ENCODE assay signal across 20 mouse cellular contexts in the genomic region with DNA sequence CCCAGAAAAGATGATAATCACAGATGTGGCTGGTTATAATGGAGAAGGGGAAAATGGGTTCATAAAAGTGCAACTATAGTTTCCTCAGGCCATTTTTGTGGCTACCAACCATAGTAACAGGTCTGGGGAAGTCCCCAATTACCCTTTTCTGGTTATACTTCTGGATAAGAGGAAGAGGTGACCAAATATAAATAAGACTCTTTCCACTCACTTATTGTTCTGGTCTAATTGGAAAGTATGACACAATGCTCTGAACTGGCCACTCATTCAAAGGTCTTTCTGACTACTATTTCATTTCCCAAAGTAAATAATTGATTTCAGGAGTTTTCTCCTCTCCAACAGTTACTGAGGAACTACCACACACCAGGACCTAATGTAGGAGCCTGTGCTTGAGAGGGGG. TPM values are rescaled to one million over a fixed set of nuclear protein-coding genes. Genes with fewer than 3 reads are reported as not detected.
DNase-seq lines count a peak whose midpoint lies in the region; ATAC-seq and TF ChIP-seq lines count a peak whose summit lies in the region.
"Had no signal": no experiment of that assay in that cellular context is flagged by ENCODE, and none has a peak within 500 bp of the region (broad histone marks: within the 10 kb centered on the region; RNA-seq: fewer than 3 reads in every experiment).

No protein-coding gene starts in this region.

- no peak overlapping the region for H3K4me3 ChIP-seq in liver, postnatal 0 days (ENCODE audit: low read depth, low read length)
- no peak overlapping the region for H3K4me3 ChIP-seq in CH12.LX (replicated peaks in 1 of 3; ENCODE audit: low read depth in 2 of 3, low read length in 2 of 3, poor library complexity in 1 of 3)
- H3K4me3 ChIP-seq: embryonic facial prominence, embryonic 12.5 days; forebrain, embryonic 15.5 days; heart, embryonic 15.5 days had no signal

- H3K27ac ChIP-seq in liver, postnatal 0 days (ENCODE audit: low read depth) = no peak overlapping the region
- no peak overlapping the region for H3K27ac ChIP-seq in CH12.LX (ENCODE audit: insufficient read depth, low read depth)
- H3K27ac ChIP-seq: embryonic facial prominence, embryonic 12.5 days; forebrain, embryonic 15.5 days; heart, embryonic 15.5 days; hindbrain, embryonic 14.5 days had no signal

- TF ChIP-seq RAD21 in CH12.LX (IDR thresholded peaks at IDR 0.05; ENCODE audit: low read depth, low read length) = no peak

- in situ Hi-C loops in CH12.LX (cut with MboI; ENCODE audit: low pct_ligation_motif_present, low pct_unique_long_range_greater_than_20kb, low sequenced_read_pairs) = no loop called here

- TF ChIP-seq EP300 in liver, postnatal 0 days (IDR thresholded peaks at IDR 0.05; ENCODE audit: low read depth) = no peak
- TF ChIP-seq EP300 in CH12.LX (IDR thresholded peaks at IDR 0.05; ENCODE audit: low read length) = peak; percentile 82

- TF ChIP-seq CTCF in liver, postnatal 0 days (IDR thresholded peaks at IDR 0.05; ENCODE audit: low read depth) = no peak
- TF ChIP-seq CTCF in CH12.LX (conservative IDR thresholded peaks at IDR 0.05 in 1 of 2, IDR thresholded peaks at IDR 0.05 in 1 of 2; ENCODE audit: low read depth in 2 of 2, low read length in 2 of 2) = no peak

- H3K9me3 ChIP-seq in liver, postnatal 0 days (ENCODE audit: low read length) = no peaks in the 10 kb centered on the region
- H3K9me3 ChIP-seq in CH12.LX (replicated peaks; ENCODE audit: low read length) = no peaks in the 10 kb centered on the region
- H3K9me3 ChIP-seq: embryonic facial prominence, embryonic 12.5 days; forebrain, embryonic 15.5 days; G1E; heart, embryonic 15.5 days had no signal

- H3K4me1 ChIP-seq in liver, postnatal 0 days (ENCODE audit: insufficient read depth) = peaks cover 3% of the 10 kb centered on the region; the same call in 1 of the 2 replicates
- H3K4me1 ChIP-seq in CH12.LX (ENCODE audit: control insufficient read depth in 1 of 2, insufficient read depth in 2 of 2) = peaks cover 2 to 19% of the 10 kb centered on the region in 2 experiments; a peak in 3 of 4 replicates
- H3K4me1 ChIP-seq: embryonic facial prominence, embryonic 12.5 days; heart, embryonic 15.5 days had no signal

- no peaks in the 10 kb centered on the region for H3K27me3 ChIP-seq in liver, postnatal 0 days (ENCODE audit: insufficient read depth, low read length)
- no peaks in the 10 kb centered on the region for H3K27me3 ChIP-seq in CH12.LX (replicated peaks)
- H3K27me3 ChIP-seq: embryonic facial prominence, embryonic 12.5 days; forebrain, embryonic 15.5 days; heart, embryonic 15.5 days had no signal

- H3K79me2 ChIP-seq in CH12.LX (replicated peaks; ENCODE audit: control insufficient read depth, extremely low read depth, insufficient read depth, poor library complexity, severe bottlenecking) = 0 out of 2 replicates have a peak, but pooled peaks cover 2% of the 10 kb centered on the region

- dilution Hi-C loops in CH12.LX (cut with MboI; ENCODE audit: extremely low pct_ligation_motif_present, extremely low pct_unique_long_range_greater_than_20kb, low sequenced_read_pairs) = no loop called here

- no peak for DNase-seq in liver, postnatal 0 days
- no peak for DNase-seq in liver
- DNase-seq in CH12.LX (ENCODE audit: extremely low read depth) = peak; percentile 68
- no peak for DNase-seq in thymus, postnatal 14 days
- no peak for DNase-seq in urinary bladder, postnatal 4 days (ENCODE audit: low spot score in 2 of 2)
- DNase-seq in adrenal gland, postnatal 36 days = no peak
- DNase-seq: adrenal gland, postnatal 10 days; cerebellum, adult 11-12 months; cerebellum, postnatal 10 days; gastrocnemius, postnatal 36 days; heart, adult 18-20 months; heart, postnatal 14 days had no signal

- no peak overlapping the region for H3K9ac ChIP-seq in liver, postnatal 0 days (replicated peaks)
- H3K9ac ChIP-seq in CH12.LX (ENCODE audit: insufficient read depth, low read depth) = no peak overlapping the region
- H3K9ac ChIP-seq: embryonic facial prominence, embryonic 12.5 days; forebrain, embryonic 15.5 days; heart, embryonic 15.5 days; hindbrain, embryonic 14.5 days had no signal

- no peaks in the 10 kb centered on the region for H3K36me3 ChIP-seq in liver, postnatal 0 days (replicated peaks; ENCODE audit: insufficient read depth, low read length)
- H3K36me3 ChIP-seq in CH12.LX (replicated peaks in 1 of 2; ENCODE audit: control insufficient read depth in 1 of 2, insufficient read depth in 1 of 2, low read length in 1 of 2) = no peaks in the 10 kb centered on the region
- H3K36me3 ChIP-seq: embryonic facial prominence, embryonic 12.5 days; forebrain, embryonic 15.5 days; G1E; heart, embryonic 15.5 days had no signal

- TF ChIP-seq POLR2A in CH12.LX (IDR thresholded peaks at IDR 0.05; ENCODE audit: low read depth, low read length) = no peak

- H3K4me2 ChIP-seq in liver, postnatal 0 days (ENCODE audit: low read depth, low read length) = no peak overlapping the region
- no peak overlapping the region; the same call in 1 of the 2 replicates for H3K4me2 ChIP-seq in CH12.LX (ENCODE audit: insufficient read depth, low read depth, poor library complexity, severe bottlenecking)
- H3K4me2 ChIP-seq: embryonic facial prominence, embryonic 12.5 days; forebrain, embryonic 15.5 days; heart, embryonic 11.5 days; heart, embryonic 15.5 days; hindbrain, embryonic 14.5 days had no signal

- ATAC-seq in liver, postnatal 0 days = 0 out of 2 replicates have a peak, but pooled peaks have one; percentile 21
- peak; percentile 68 for ATAC-seq in granulocyte monocyte progenitor cell, adult 5-6 weeks (replicated peaks; ENCODE audit: poor library complexity, severe bottlenecking)
- ATAC-seq in monocyte, adult 5-6 weeks (replicated peaks; ENCODE audit: insufficient number of reproducible peaks, low FRiP score, low TSS enrichment, poor library complexity, severe bottlenecking) = peak; percentile 66; the same call in 1 of the 2 replicates
- ATAC-seq: forebrain, embryonic 15.5 days had no signal

TF ChIP-seq in CH12.LX, 34 proteins besides CTCF, POLR2A, EP300 and RAD21:
- TF ChIP-seq ELF1 (IDR thresholded peaks at IDR 0.05; ENCODE audit: low read depth, low read length) (no peak), IRF4 (IDR thresholded peaks at IDR 0.05; ENCODE audit: low read depth, low read length) (0 out of 2 replicates have a peak, but pooled peaks have one; percentile 42), JUND (conservative IDR thresholded peaks at IDR 0.05; ENCODE audit: low read depth, low read length) (peak; percentile 87), ETS1 (conservative IDR thresholded peaks at IDR 0.05; ENCODE audit: low read depth, low read length) (peak; percentile 27; the same call in 1 of the 2 replicates), RCOR1 (conservative IDR thresholded peaks at IDR 0.05; ENCODE audit: low read depth, low read length) (no peak), JUN (IDR thresholded peaks at IDR 0.05; ENCODE audit: insufficient read depth, low read depth, low read length) (peak; percentile 87), MEF2A (IDR thresholded peaks at IDR 0.05; ENCODE audit: borderline replicate concordance, low read depth, low read length) (peak; percentile 69; the same call in 1 of the 2 replicates)

RNA-seq across cellular contexts. Expression of gene Megf9, which starts 19.3 kb away (rescaled TPM):
- 7.2 and 9.4 TPM in 2 replicates for polyA plus RNA-seq in liver, postnatal 0 days (2015; fragmentation: Nextera tagmentation; extraction: Ambion mirVana)
- total RNA-seq in CH12.LX (2012; rRNA removed) (not detected in 2 replicates), CH12.LX (2014; rRNA removed) (not detected in 2 replicates)
- not detected in 2 replicates for polyA plus RNA-seq in CH12.LX (2012; ENCODE audit: insufficient read length, low read depth)
- 9.6 and 14.1 TPM in 2 replicates for total RNA-seq in granulocyte monocyte progenitor cell, adult 5-6 weeks (2014; fragmentation: Nextera tagmentation)
- 11.6 and 12.5 TPM in 2 replicates for total RNA-seq in granulocyte monocyte progenitor cell, adult 5-6 weeks (2017)
- 24.2 to 33.0 TPM (median 28.5 TPM) in 3 replicates for total RNA-seq in monocyte, adult 5-6 weeks (2017)
- 10 to 100 TPM; 26.0 to 43.4 TPM for total RNA-seq in adrenal gland, postnatal 36 days (2021)
- polyA plus RNA-seq: G1E had no signal

Comparison
In these comparisons a context has a peak if more than half of its experiments do, and no peak if none do; other contexts are left out.
1. RNA of gene Megf9, which starts 19.3 kb away (total RNA-seq): 26.0 to 43.4 TPM in adrenal gland, postnatal 36 days, 24.2 to 33.0 TPM in monocyte, adult 5-6 weeks and 9.6 to 14.1 TPM in granulocyte monocyte progenitor cell, adult 5-6 weeks; not detected in CH12.LX; every median in the first group is over 10 times any median in the second.
2. Peak in every context shown above with its lines, with median percentiles within 50 percentile points of each other: ATAC-seq.